Mouse (Mus musculus) left cerebral cortex, adult 18-20 months (tissue): ENCODE data around the gene Hmcn1. TPM values are rescaled to one million over a fixed set of nuclear protein-coding genes. Genes with fewer than 3 reads are reported as not detected.

Experiments used
- DNase-seq, 2 experiments: peaks; one replicate each; pipeline ENCODE4 v3.0.0; 2021 to 2022; ENCODE audit warnings: low spot score in 2 of 2, mixed read lengths in 1 of 2
- total RNA-seq, 2 experiments: library from RNA; stranded (reverse); gene quantifications; 2 replicates each; pipeline ENCODE4 v1.2.3; 2021

Hmcn1 gene
- total RNA-seq, 2 experiments from 2014 or later = 1.6 to 2.8 TPM

DNA sequence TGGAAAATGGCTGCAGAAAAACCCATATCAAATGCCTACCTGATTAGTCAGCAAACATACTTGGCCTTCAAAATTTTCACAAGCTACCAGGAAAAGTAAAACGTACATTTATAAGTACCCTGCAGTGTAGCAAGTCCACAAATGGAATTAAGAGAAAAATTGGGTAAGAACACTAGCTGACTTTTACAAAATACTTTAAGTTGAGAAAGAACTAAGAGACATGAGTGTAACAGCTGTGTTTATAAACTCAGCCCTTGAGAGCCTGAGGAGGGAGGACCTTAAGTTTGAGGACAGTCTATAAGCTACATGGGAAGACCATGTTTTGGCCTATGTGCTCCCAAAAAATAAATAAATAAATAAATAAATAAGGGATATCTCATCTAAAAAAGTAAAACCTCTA, 107.0 kb downstream of the Hmcn1 start:
- DNase-seq = no peak

- DNase-seq = no peak
Observed at GRCm38 (mm10) chr1:150878421-150878820, 114.8 kb downstream of the Hmcn1 start.

- no peak for DNase-seq
Observed at GRCm38 (mm10) chr1:150877920-150878319, 115.3 kb downstream of the Hmcn1 start.

DNA sequence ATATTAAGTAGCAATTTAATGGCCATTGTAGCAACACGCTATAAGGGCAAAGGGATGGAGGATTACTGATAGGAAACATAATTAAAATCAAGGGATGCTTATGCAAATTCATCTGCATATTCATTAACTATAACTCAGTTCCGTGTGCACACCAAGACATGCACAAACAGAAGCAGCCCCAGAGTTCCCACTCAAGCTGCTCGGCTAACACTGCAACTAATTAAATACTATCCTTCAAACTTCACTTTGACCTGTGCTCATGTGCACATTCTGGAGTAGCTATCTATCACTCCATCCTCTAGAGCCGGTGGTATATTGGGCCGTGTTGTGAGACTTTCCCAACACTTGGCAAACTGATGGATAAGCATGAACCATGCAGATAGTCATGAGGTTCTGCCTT, 119.2 kb downstream of the Hmcn1 start:
- DNase-seq = no peak

GRCm38 (mm10) chr1:150873231-150873630, 120.0 kb downstream of the Hmcn1 start:
- peak in 1 of 2 experiments; percentile 3 for DNase-seq

DNA sequence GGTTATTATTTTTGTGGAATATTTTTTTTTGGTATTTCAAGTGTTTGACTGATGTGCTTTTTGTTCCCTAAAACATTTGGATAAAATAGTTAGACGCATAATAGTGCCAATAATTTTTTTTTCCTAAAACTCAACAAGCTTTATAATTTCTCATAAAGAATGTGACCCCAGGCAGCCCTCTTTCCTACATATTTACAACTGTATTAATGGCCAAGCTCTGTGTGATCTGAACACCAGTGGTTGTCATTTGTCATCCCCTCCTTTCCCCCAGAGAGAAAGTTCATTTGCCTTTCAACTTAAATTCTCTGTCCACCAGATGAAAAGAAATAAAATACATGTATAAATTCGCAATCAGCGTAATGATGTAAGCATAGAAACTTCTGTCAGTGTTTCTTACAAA, 121.1 kb downstream of the Hmcn1 start:
- no peak for DNase-seq

DNA sequence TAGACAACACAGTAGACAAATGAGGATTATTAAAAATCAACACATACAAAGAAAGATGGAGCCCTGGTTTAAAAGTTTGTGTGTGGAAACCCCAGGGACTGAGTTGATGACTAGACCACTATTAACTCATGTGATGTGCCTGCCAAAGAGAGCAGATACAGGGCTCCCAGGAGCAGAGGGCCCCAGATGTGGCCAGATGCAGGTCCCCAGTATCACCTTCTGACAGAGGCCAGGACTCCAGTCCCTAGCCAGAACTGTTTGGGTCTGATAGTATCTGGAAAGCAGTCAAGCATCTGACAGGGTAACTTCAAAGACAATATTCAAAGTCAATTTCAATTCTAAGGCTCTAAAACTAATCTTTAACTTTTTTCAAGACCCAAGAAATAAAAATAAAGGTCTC, 124.0 kb downstream of the Hmcn1 start:
- no peak for DNase-seq

DNA sequence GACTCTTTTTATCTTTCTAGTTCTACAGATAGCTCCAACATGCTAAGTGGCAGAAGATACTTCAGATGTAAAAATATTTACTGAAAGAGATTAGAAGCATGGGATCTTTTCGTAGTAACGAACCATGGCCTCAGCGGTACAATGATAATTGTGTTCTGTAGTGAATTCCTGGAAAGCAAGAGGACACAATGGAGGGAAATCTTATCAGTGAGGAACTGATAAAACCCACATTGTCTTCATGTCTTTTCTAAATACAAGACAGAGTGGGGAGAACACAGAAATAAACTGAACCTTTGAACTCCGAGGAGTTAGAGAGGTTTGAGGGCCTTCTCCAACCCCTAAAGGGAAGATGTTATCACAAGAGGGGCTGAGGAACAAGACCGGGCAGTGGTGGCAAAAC, 126.6 kb downstream of the Hmcn1 start:
- no peak for DNase-seq

GRCm38 (mm10) chr1:150857779-150858178, 135.5 kb downstream of the Hmcn1 start:
- no peak for DNase-seq

DNA sequence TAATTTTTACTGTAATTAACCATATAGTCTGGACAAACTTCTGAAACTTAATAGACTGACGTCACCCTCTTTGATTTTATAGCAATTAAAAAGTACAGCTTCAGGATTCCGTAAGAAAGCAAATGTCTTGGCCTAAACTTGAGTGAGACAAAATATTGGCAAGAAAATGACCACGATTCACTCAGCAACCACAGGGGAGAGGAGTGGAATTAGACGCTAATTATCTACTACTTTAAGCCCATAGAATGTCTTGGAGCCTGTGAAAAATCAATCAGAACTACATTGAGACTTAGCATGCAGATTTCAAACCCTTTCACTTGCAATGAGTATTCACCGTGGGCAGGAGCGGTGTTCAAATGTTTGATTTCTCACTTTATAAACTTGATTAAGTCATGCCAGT, 159.8 kb downstream of the Hmcn1 start:
- no peak for DNase-seq

- DNase-seq = no peak
Observed at GRCm38 (mm10) chr1:150829851-150830250, 163.4 kb downstream of the Hmcn1 start.

GRCm38 (mm10) chr1:150827169-150827568, 166.1 kb downstream of the Hmcn1 start:
- no peak for DNase-seq

- DNase-seq = no peak
Observed at GRCm38 (mm10) chr1:150824334-150825005, 168.8 kb downstream of the Hmcn1 start.

- no peak for DNase-seq
Observed at GRCm38 (mm10) chr1:150816035-150816807, 177.0 kb downstream of the Hmcn1 start.

DNA sequence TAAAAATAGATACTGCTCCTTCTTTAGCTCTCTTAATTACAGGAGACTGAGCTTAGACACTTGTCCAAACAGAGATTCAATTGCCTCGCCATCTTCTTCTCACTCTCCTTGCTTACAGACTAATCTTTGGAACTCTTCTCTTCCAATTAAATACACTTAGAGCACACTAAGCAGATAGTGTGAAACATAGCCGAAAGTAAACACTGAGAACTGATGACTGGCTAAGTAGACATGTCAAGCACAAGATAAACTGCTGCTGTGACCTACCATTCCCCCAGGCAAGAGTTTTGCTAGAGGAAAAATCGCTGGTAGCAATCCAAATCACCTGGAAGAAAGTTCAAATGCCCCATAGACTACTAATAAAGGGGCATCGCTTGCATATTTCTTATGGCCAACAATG, 178.3 kb downstream of the Hmcn1 start:
- no peak for DNase-seq

DNA sequence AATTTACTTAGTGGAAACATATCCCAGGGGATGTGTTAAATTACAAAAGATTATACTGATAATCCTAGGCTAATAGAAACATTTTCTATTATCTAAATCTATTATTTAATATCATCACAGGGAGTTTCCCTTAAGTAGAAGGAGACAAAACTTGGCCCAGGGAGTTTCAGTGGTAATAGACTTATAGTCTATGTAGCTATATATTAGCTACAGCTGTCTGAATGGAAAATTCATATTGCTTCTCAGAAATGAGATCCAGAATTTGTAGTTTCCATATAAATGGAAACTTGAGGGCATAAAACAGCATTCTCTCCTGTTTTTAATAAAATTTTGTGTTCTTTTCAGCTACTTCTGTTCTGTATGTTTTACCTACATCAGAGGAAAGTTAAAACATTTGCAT, 179.9 kb downstream of the Hmcn1 start:
- DNase-seq = no peak

- no peak for DNase-seq
Observed at GRCm38 (mm10) chr1:150806864-150807263, 186.4 kb downstream of the Hmcn1 start.

DNA sequence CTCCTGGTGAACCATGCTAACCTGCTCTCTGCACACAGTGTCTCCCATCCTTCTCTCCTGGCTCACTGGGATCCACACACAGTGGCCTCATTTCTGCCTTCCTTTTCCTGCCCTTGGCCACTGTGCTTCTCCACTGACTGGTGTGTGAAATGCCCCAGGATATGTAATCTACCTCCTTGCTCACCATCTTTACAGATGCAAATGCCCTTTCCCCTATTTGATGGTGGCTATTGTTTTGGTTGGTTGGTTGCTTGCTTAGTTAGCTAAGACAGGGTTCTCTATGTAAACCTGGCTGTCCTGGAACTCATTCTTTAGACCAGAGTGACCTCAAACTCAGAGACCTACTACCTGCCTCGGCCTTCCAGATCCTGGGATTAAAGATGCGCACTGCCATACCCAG, 187.8 kb downstream of the Hmcn1 start:
- no peak for DNase-seq

DNA sequence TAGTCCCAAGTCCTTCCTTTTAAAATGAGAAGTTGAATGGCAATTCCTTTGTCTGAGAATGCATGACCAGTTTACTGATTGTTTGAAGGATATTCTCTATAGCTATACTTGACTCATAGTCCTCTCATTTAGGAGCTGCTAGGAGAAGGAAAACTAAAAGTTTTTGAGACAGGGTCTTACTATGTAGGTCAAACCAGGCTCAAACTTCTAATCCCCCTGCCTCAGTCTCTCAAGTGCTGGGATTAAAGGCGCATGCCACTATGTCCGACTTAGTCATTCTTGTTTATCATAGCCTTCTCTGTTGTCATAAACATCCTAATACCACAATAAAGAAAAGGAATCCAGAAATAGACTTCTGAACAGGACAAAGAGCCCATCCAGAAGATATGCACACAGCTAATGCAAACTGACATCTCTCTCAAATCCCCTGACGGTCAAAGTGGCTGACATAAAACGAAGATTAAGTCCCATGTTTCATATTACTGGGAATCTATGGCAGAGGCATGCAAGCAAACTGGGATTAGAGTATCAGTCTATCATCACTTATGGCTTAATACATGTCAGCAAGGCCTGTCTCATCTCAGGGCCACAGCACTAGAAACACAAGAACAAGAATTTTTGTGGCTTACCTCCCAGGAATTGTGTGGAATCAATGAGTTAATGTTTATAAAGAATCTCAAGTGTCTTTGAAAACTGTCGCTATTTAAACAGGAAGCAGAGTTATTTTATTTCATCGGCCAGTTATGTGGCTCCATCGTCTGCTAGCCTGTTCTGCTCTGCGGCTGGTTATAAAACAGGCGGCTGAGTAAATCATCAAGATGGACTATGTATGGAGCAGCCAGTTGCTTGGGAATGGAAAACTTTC, 188.8 kb downstream of the Hmcn1 start:
- no peak for DNase-seq

- DNase-seq = no peak
Observed at GRCm38 (mm10) chr1:150802642-150803041, 190.6 kb downstream of the Hmcn1 start.

DNA sequence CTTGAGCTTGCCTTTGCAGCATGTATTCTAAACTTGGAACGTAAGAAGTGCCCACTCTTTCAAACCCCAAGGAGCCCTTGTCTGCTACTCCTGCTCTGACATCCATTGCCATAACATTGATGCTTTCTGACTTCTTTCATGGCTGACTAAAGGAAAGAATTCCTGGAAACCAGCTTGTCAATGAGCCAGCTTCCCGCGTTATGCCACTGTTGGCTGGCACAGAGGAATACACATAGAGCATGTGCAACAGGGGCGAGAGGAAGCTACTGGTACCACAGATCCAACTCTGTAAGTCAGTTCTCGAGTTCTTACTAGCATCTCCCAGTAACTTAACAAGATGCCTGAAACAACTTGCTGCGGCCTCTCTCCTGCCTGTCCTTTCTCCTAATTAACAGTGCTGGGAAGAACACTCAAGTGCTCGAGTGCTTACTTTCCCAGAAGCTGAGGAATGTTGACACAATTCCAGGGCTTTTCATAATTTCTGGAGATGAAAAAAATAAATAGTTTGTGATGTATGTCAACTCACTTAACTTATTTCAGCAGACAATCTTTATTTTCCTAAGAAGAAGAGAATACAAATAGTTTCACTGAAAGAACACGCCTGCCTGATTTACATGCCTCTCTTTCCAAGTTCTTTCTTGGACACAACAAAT, 192.5 kb downstream of the Hmcn1 start:
- DNase-seq = no peak
